Mouse (Mus musculus) CH12.LX (cell line): ENCODE data around the gene Mical3.

Experiments
- CTCF ChIP-seq, 2 experiments: IDR thresholded peaks in 1 of 2; conservative IDR thresholded peaks in 1 of 2; 2 replicates each; pipeline ENCODE4 v1.5.1; 2011 to 2012; ENCODE audit warnings: low read depth in 2 of 2, low read length in 2 of 2, improper control_type of control experiment in 1 of 2, inconsistent platforms in 1 of 2, mild to moderate bottlenecking in 1 of 2, moderate library complexity in 1 of 2
- HCFC1 ChIP-seq: IDR thresholded peaks from 2 replicates; pipeline ENCODE4 v1.6.1; 2012; ENCODE audit warnings: low read depth, mild to moderate bottlenecking, inconsistent platforms, low read length, improper control_type of control experiment
- MXI1 ChIP-seq: IDR thresholded peaks from 2 replicates; pipeline ENCODE4 v1.6.1; 2011; ENCODE audit warnings: mild to moderate bottlenecking, low read depth, low read length, improper control_type of control experiment
- UBTF ChIP-seq: IDR thresholded peaks from 2 replicates; pipeline ENCODE4 v1.6.1; 2012; ENCODE audit warnings: low read depth, mild to moderate bottlenecking, inconsistent platforms, low read length, improper control_type of control experiment, moderate library complexity

GRCm38 (mm10) chr6:120987571-120988084 lies 143.2 kb downstream of the Mical3 start:
- TF ChIP-seq UBTF: no peak
- no peak for TF ChIP-seq HCFC1
- TF ChIP-seq CTCF (conservative IDR thresholded peaks at IDR 0.05 in 1 of 2, IDR thresholded peaks at IDR 0.05 in 1 of 2; ENCODE audit: low read depth in 2 of 2, low read length in 2 of 2): no peak
- no peak for TF ChIP-seq MXI1
